Mouse (Mus musculus): ENCODE measurements around the gene Mcemp1.

- TF ChIP-seq CTCF (conservative IDR thresholded peaks at IDR 0.05; ENCODE audit: low read length) (no peak), NANOG (IDR thresholded peaks at IDR 0.05; ENCODE audit: borderline replicate concordance, low read length) (no peak)
Measured at GRCm38 (mm10) chr8:3646824-3647531, 18.6 kb upstream of the Mcemp1 start.

Measured in E14TG2a.4 (cell line).